8 mouse cellular contexts compared by ENCODE assay signal in the genomic region with DNA sequence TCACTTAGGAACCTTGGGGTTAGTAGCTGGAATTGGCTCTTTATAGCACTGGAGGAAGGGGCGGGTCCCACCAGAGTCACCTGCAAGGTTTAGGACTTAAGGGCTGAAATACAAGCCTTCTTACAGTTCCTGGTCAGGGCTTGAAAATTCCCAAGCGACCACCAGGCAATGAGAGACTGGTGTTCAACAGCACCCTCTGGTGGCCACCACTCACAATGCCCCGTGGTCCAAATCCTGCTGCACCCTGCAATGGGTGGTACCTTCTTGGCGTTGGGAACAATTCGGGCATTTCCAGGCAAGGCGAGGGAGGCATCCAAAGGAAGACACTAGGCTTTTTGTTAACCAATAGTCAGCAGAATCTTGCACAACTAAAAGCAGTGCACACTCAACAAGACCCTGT. TPM values are rescaled to one million over a fixed set of nuclear protein-coding genes. Genes with fewer than 3 reads are reported as not detected.
DNase-seq lines count a peak whose midpoint lies in the region; TF ChIP-seq lines count a peak whose summit lies in the region.
"Had no signal": no experiment of that assay in that cellular context is flagged by ENCODE, and none has a peak within 500 bp of the region (broad histone marks: within the 10 kb centered on the region; RNA-seq: fewer than 3 reads in every experiment).

No protein-coding gene starts in this region.

- peak; percentile 53 for DNase-seq in kidney, adult 18-20 months
- no peak for DNase-seq in kidney, adult 11 months
- peak; percentile 71 for DNase-seq in WW6 (ENCODE audit: low read depth, low spot score)
- peak; percentile 43 for DNase-seq in kidney, postnatal 14 days
- peak; percentile 14 for DNase-seq in spleen, adult 12 weeks (ENCODE audit: low spot score)
- no peak for DNase-seq in layer of hippocampus, adult 8-10 months (ENCODE audit: low spot score in 2 of 2)

- peaks cover 53% of the 10 kb centered on the region for H3K4me1 ChIP-seq in E14TG2a.4 (replicated peaks; ENCODE audit: low read depth, low read length)

- no peaks in the 10 kb centered on the region for H3K36me3 ChIP-seq in E14TG2a.4 (ENCODE audit: insufficient read depth, low read length)

- H3K27me3 ChIP-seq in E14TG2a.4 (ENCODE audit: insufficient read depth, low read length) = peaks cover 10% of the 10 kb centered on the region
- H3K27me3 ChIP-seq: heart, embryonic 13.5 days had no signal

- TF ChIP-seq CTCF in E14TG2a.4 (conservative IDR thresholded peaks at IDR 0.05; ENCODE audit: low read length) = peak; percentile 89

- no peaks in the 10 kb centered on the region for H3K9me3 ChIP-seq in E14TG2a.4 (ENCODE audit: low read length)
- H3K9me3 ChIP-seq: heart, embryonic 13.5 days had no signal

- H3K4me3 ChIP-seq in E14TG2a.4 (replicated peaks; ENCODE audit: low read length) = peak overlapping the region; percentile 26; the same call in 1 of the 2 replicates
- H3K4me3 ChIP-seq: heart, embryonic 13.5 days had no signal

RNA-seq across cellular contexts. Expression of a gene that starts 30.4 kb away (rescaled TPM):
- total RNA-seq in layer of hippocampus, adult 8-10 months (2022) = 1 to 10 TPM; 8.7 to 9.8 (median 9.0) TPM

RNA-seq across cellular contexts. Expression of a gene that starts 41.8 kb away (rescaled TPM):
- total RNA-seq in layer of hippocampus, adult 8-10 months (2022) = 10 to 100 TPM; 19.6 to 21.6 (median 20.4) TPM

Comparison
In these comparisons a context has a peak if more than half of its experiments do, and no peak if none do; other contexts are left out.
1. DNase-seq: peak in kidney, adult 18-20 months (single experiment), WW6 (single experiment), kidney, postnatal 14 days (single experiment) and spleen, adult 12 weeks (single experiment); none in kidney, adult 11 months (single experiment) and layer of hippocampus, adult 8-10 months (0 of 2).